Mouse (Mus musculus) hindbrain, embryonic 13.5 days (tissue): ENCODE measurements at regions not wholly inside any gene's neighbourhood (a gene's known extent, or its start where the extent isn't known, plus 50 kb on each side); places are given as distances from the start of the nearest gene placed in this dataset.

Experiments used
- ATAC-seq: fragments of 200-750 bp; cut with Nextera tagmentation; 2 replicates; pipeline ENCODE4 v1.8.0; 2017; ENCODE audit warnings: moderate TSS enrichment; ENCODE audit not compliant: low FRiP score
- H3K27ac ChIP-seq: fragments of 300-500 bp; sonication (generic); 2 replicates; pipeline ENCODE4 v1.5.1; 2015; ENCODE audit warnings: inconsistent platforms, mild to moderate bottlenecking, moderate library complexity
- H3K27me3 ChIP-seq: fragments of 300-500 bp; sonication (generic); 2 replicates; pipeline ENCODE4 v1.6.1; 2015; ENCODE audit warnings: mild to moderate bottlenecking, inconsistent platforms
- H3K36me3 ChIP-seq: fragments of 300-500 bp; sonication (generic); 2 replicates; pipeline ENCODE4 v1.6.1; 2015; ENCODE audit warnings: mild to moderate bottlenecking, inconsistent platforms
- H3K4me1 ChIP-seq: fragments of 300-500 bp; sonication (generic); replicated peaks from 2 replicates; pipeline ENCODE4 v1.6.1; 2015; ENCODE audit warnings: inconsistent platforms
- H3K4me2 ChIP-seq: fragments of 300-500 bp; sonication (generic); 2 replicates; pipeline ENCODE4 v1.6.1; 2015; ENCODE audit warnings: inconsistent platforms, mild to moderate bottlenecking, moderate library complexity
- H3K4me3 ChIP-seq: fragments of 300-500 bp; sonication (generic); 2 replicates; pipeline ENCODE4 v1.5.1; 2015; ENCODE audit warnings: mild to moderate bottlenecking, inconsistent platforms
- H3K9ac ChIP-seq: fragments of 300-500 bp; sonication (generic); 2 replicates; pipeline ENCODE4 v1.6.1; 2015; ENCODE audit warnings: mild to moderate bottlenecking, inconsistent platforms
- H3K9me3 ChIP-seq: fragments of 300-500 bp; sonication (generic); 2 replicates; pipeline ENCODE4 v1.6.1; 2016; ENCODE audit warnings: inconsistent platforms
- WGBS: fragments of 180-500 bp; shearing (Covaris S2); methylation state at CpG from one replicate; pipeline ENCODE4 v1.1.7; 2015; 5-methylcytosine and 5-hydroxymethylcytosine counted together

DNA sequence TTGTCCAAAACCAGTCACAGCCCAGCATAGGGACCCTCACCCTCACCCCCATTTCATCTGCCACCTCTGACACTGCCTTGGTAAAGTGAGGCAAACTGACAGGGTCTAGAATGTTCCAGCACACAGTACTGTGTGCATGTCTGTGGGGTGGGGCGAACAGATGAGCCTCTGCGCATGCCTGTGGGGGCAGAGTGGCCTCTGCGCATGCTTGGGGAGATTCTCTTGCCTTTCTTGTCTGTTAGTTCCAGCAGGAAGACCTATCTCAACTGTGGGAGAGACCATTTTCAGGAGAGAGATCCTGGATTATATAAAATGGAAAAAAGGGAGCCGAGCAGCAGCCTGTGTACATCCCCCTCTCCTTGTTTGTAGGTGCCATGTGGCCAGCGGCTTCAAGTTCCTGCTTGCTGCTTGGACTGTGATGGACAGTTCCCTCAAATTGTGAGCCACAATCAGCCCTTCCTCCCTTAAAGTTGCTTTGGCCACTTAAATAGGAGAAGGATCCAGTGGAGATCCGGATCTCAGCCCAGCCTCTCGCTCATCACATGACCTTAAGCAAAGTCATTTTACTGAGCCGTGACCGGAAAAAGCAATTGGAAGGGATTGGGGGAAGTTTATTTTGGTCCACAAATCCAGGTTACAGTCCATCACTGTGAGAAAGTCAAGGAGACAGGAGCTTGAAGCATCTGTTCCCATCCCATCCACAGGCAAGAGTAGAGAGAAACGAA lies 96.9 kb downstream of the Tmem130 start:
- Histone ChIP-seq H3K4me3 (no peak overlapping the region), H3K9me3 (no peaks in the 10 kb centered on the region), H3K27me3 (0 out of 2 replicates have a peak, but pooled peaks cover 4% of the 10 kb centered on the region), H3K9ac (no peak overlapping the region), H3K4me2 (no peak overlapping the region), H3K4me1 (peaks cover 4% of the 10 kb centered on the region; the same call in 1 of the 2 replicates), H3K36me3 (no peaks in the 10 kb centered on the region), H3K27ac (no peak overlapping the region)
- WGBS = 90% methylated on average over 10 of the region's 10 CpGs
- no peak for ATAC-seq

DNA sequence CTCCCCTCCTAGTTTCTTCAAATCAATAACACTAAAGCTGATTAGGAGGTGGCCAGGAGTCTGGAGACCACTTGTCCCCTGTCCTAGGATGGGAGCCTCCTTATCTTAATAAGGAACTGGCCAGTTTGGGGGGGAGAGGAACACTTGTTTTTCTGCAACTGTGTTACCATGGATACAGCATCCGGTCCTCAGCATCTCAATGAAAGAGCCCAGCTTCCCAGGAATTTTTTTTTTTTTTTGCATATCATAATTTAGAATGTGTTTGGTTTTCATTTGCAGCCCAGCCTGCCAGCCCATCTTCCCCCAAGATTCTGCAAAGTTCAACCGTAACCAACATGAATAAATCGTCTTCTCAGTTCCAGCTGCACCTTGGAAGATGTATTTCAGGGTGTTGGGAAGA lies 93.6 kb downstream of the Tmem130 start:
- no peak for ATAC-seq
- Histone ChIP-seq H3K27ac (no peak overlapping the region), H3K4me1 (peaks cover 4% of the 10 kb centered on the region; the same call in 1 of the 2 replicates), H3K36me3 (no peaks in the 10 kb centered on the region), H3K9ac (no peak overlapping the region), H3K9me3 (no peaks in the 10 kb centered on the region), H3K4me3 (no peak overlapping the region), H3K27me3 (0 out of 2 replicates have a peak, but pooled peaks cover 4% of the 10 kb centered on the region), H3K4me2 (no peak overlapping the region)
- WGBS = 58% methylated on average over 3 of the region's 3 CpGs

DNA sequence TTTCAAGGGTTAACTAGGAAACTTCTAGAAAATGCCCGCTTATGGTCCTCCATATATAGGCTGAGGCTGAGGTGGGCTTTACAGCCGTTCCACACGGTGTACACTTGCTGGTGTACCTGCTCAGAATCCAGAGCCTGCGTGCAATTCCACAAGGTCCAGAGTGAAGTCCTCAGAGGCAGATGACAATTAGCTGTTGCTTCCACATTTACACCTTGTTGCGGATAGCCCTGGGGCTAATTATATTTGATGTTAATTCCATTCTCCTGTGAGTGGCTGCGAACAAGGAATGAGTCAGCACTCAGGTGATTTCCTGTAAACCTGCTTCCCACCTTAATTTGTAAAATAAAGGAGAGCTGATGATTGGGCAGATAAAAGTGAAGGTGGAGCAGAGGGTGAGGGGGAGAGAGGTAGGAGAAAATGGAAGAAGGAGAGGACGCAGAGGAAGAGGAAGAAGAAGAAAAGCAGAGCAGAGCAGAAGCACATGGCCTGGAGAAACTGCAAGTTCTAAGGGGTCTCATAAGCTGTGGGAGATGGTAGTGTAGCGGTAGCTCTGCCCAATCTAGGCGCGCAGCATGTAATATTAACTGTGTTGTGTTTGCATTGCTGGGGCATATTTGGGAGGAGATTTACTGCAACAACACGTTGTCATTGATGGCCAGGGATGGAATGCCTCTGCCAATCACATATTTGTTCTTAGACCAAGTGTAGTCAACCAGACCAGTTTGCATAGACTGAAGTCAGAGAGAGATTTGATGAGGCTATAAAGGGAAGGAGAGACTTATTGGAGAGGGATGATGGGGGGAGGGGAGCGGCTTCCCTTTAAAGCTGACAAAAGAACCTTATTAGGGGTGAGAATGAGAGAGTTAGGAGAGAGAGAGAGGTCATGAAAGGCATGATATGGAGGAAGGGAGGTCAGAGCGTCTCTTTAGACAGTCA lies 82.5 kb downstream of the Tmem130 start:
- ATAC-seq = no peak
- Histone ChIP-seq H3K27me3 (no peaks in the 10 kb centered on the region), H3K36me3 (no peaks in the 10 kb centered on the region), H3K27ac (no peak overlapping the region), H3K9me3 (no peaks in the 10 kb centered on the region), H3K4me2 (no peak overlapping the region), H3K4me1 (no peaks in the 10 kb centered on the region), H3K4me3 (no peak overlapping the region), H3K9ac (no peak overlapping the region)
- whole genome bisulfite sequencing = 87% methylated on average over 13 of the region's 13 CpGs

DNA sequence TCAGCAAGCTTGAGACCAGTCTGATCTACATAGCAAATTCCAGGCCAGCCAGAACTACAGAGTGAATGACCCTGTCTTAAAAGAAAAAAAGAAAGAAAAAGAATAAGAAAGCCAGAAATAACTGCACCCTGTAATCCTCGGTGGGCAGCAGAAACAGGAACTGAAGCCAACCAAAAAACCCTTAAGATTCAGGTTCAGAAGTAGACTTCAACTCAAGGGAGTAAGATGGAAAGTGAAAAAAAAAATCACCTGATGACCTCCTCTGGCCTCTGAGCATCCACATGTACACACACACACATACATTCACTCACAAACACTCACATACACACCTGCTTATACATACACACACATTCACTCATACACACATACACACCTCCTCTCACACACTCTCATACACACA lies 77.4 kb downstream of the Tmem130 start:
- H3K9me3 ChIP-seq = no peaks in the 10 kb centered on the region
- H3K4me1 ChIP-seq = peaks cover 9% of the 10 kb centered on the region
- no peak overlapping the region for H3K4me2 ChIP-seq
- H3K27me3 ChIP-seq = no peaks in the 10 kb centered on the region
- H3K36me3 ChIP-seq = no peaks in the 10 kb centered on the region
- H3K9ac ChIP-seq = no peak overlapping the region
- 92% methylated on average over 1 of the region's 1 CpGs for WGBS
- H3K27ac ChIP-seq = no peak overlapping the region
- H3K4me3 ChIP-seq = no peak overlapping the region
- ATAC-seq = no peak
